Mouse (Mus musculus) E14TG2a.4 (cell line): Measurements from ENCODE around the gene Irak2.

ENCODE experiments used
- CTCF ChIP-seq: conservative IDR thresholded peaks from 2 replicates; pipeline ENCODE4 v1.5.1; 2014; ENCODE audit warnings: low read length
- NANOG ChIP-seq: IDR thresholded peaks from 2 replicates; pipeline ENCODE4 v1.6.1; 2014; ENCODE audit warnings: borderline replicate concordance, low read length, mixed read lengths
- POU5F1 ChIP-seq: IDR thresholded peaks from 2 replicates; pipeline ENCODE4 v1.6.1; 2014; ENCODE audit warnings: low read length, borderline replicate concordance

- no peak for TF ChIP-seq CTCF
- no peak for TF ChIP-seq NANOG
- TF ChIP-seq POU5F1: no peak
Observed at GRCm38 (mm10) chr6:113643021-113643420, 4.8 kb downstream of the Irak2 start.
